Mouse (Mus musculus): ENCODE measurements around the gene Ttc24. TPM values are rescaled to one million over a fixed set of nuclear protein-coding genes. Genes with fewer than 3 reads are reported as not detected.

The Ttc24 gene
- total RNA-seq, 2 experiments from 2014 or later, result not detected

DNA sequence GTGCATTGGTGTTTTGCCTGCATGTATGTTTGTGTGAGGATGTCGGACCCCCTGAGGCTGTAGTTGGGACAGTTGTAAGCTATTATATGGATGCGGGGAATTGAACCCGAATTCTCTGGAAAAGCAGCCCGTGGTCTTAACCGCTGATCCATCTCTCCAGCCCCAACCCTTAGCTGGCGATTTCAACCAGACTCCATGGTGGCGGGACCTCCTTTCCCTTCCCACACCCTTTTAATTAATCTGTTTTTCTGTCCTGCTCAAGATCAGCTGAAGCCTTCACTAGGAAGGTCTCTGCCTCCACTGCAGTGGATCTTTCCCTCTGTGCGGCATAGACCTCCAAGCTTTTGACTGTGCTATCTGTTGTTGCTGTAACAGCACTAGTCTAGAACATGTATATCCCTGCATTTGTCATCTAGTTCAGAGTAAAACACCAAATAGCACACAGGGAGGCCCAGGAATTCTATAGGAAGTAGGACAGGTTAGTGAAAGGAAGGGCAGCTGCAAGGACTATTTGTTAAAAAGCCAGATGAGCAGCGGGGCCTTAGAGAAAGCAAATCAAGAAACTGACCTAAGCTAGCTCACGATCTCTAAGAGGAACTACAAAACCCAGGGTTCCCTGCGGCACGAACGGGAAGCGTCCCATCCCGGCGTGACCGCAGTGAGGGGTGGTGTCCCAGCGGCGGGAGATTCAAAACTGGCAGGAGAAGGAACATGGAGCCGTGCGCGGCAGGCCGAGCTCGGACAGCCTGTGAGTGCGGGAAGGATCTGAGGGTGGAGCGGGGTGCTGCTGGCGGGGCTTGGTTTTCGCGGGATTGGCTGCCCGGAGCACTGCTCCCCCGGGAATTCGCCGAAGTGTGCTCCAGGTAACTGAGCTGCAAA is 3.5 kb upstream of the Ttc24 start, which contains the start of gene Iqgap3:
Gene Iqgap3 (plus strand): TSS at position 627 of the 879 bp plus-strand sequence.
- peak; percentile 90 to 91 for DNase-seq (ENCODE audit: low spot score in 2 of 2)

DNA sequence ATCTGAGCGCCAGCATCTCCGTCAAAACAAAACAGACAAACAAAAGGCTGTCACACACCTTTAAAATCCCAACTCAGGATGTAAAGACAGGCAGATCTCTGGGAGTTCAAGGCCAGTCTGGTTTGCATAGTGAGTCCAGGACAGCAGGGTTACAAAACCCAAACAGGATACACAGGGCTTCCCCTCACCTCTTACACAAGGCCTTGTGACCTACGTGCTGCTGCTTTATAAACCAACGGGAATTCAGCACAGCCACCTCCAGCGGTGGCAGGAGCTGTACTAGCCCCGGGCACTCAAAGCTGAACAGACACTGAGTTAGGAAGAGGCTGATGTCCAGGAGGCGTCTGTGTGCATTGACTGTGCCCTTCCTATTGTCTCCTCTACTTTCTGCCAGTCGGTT is 663 bp downstream of the Ttc24 start:
- no peak for DNase-seq (ENCODE audit: low spot score in 2 of 2)

DNA sequence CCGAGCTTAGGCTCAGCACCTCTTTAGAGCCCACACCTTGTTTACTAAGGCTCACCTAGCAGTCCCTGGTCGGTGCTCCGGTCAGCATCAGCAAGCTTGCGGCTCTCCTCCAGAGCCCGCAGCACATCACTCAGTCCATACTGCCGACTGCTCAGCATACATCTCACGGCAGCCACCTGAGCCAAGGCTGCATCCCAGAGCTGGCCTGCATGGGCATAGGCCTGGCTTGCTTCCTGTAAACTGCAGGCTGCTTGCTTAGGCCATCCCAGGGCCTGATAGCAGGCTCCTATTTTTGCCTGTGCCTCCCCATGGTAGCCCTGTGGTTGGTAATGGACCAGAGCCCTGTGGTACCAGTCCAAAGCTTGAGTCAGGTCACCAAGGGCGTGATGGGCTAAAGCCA is 3.3 kb downstream of the Ttc24 start:
- DNase-seq (ENCODE audit: low spot score in 2 of 2), result no peak

DNA sequence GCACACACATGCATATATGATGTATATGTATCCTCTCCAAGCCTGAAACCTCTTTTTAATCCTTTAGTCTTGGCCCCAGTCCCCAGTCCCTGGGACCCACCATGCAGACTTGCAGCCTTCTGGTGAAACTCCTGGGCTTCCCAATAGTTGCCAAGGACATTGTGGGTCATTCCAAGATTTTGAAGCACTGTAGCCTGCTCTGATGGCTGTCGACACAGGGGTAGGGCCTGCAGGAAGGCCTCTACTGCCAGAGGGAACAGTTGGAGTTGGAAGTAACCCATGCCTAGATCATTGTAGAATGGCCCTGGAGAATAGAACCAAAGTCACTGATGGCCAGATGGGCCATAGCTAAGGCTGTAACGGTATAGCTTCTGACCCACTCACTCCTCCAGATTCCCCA is 3.8 kb downstream of the Ttc24 start:
- no peak for DNase-seq (ENCODE audit: low spot score in 2 of 2)

DNA sequence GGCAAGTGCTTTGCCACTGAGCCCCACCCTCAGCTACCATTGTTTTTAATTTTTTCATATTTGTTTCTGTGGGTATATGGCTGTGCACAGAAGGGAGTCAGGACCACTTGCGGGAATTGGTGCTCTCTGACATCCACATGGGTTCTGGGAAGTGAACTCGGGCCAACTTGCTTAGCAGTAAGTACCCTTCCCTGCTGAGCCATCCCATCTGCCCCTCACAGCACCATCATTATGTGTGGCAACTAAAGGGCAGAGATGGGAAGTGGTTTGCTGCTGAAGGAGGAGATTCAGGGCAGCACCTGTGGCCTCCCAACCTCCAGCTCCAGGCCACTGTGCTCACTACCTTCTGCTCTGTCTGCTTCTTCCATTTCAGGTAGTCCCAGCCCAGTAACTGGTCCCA is 4.5 kb downstream of the Ttc24 start:
- no peak for DNase-seq (ENCODE audit: low spot score in 2 of 2)

DNA sequence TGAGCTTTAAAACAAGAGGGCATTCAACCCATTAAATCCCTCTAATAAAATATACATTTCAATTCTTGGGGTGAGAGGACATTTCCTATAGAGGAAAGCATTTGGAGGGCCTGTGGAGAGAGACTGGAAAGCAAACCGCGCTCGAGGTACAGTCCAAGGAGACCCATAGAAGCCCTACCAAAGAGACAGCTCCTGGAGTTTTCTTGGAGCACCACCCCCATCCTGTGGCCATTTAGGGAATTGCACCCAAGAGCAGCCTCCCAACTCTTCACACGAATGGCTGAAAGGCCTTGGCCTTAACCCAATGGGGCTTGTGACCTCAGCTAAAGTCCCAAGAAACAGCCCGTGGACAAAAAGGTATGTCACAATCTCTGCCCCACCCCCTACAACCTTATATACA is 6.3 kb downstream of the Ttc24 start:
- peak; percentile 86 to 92 for DNase-seq (ENCODE audit: low spot score in 2 of 2)

DNA sequence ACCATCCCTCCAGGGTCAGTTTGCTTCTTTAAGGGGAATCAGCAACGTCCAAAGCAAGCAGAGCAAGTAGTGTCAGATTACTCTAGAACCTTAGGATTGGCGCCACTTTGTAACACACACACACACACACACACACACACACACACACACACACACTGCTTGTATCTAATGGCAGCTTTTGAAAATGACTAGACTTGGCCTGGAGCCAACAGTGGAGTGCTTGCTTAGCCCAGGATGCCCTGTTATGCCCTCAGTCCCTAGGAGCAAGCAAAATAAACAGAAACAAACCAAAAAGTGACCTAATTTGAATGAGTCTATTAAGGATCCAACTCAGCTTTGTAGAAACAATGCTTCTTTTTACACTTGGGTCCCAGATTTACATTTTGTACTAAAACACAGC is 9.7 kb downstream of the Ttc24 start:
- DNase-seq (ENCODE audit: low spot score in 2 of 2), result no peak

DNA sequence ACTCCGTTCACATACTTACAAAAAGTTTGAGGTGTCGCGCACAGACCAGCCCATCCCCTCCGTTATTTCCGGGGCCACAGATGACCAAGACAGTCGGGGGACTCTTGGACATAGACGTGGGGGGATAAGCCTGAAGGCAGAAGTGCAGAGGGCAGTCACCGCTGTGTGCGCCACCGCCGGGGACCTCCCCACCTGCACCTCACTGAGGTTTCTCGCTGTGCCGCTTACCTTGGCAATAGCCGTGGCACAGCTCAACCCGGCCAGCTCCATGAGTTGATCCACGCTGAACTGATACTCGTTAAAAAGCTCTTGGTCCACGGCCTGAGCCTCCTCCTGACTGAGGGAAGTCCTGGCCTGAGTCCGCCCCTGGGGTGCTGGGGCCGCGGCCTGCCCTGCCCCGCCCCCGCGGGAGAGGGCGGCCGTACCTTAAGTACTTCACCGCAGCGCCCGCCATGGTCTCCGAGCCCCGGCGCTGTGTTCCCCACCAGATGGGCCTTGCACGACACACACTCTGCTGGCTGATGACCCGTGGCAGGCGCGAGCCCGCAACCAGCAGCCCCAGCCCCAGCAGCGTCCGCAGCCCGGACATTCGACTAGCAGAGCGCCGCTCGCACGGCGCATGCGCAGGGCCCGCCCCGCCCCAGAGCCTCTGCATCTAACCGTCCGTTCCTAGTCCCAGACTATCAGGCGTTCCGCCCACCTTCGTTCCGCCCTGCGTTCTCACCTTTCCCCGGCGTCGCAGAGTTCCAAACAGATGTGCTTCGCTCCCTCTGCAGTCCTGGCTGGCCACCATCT is 20.0 kb downstream of the Ttc24 start, which contains the start of gene Naxe:
Gene Naxe (minus strand): TSS at position 594 of the 795 bp plus-strand sequence.
- peak; percentile 80 to 83 for DNase-seq (ENCODE audit: low spot score in 2 of 2)

DNA sequence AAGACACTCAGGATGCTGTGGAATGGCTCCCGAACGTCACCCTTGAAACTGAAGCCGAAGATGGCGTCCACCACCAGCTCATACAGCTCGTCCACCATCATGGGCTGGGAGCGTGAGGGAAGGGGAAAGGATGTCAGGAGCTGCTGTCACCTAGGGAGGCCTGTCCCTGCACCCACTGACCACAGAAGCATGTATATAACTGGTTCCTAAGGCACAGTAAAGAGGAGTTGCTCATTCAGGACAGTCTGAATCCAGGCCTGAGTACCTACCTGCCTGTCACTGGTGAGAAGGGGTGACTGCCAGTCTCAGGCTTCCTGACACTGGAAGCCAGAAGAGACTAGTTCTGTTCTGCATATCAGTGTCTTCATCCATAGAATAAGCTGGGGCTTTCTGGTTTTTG is 21.1 kb downstream of the Ttc24 start:
- DNase-seq (ENCODE audit: low spot score in 2 of 2), result no peak

DNA sequence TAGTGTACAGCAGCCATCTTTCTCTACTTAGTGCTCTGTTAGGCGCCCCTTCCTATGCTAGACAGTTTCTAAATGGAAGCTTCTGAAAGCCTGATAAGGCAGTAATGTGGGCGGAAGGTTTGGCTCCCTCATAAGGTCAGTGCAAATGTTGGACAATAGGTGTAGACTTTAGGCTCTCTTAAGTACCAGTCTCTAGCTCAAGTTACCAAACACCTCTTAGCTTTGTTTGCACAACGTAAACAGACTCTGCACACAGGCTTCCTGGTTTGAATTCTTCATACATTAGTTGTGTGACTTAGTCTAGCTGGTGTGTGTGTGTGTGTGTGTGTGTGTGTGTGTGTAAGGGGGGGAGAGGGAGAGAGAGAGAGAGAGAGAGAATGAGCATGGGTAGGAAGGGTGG is 28.6 kb downstream of the Ttc24 start:
- DNase-seq (ENCODE audit: low spot score in 2 of 2), result no peak

DNA sequence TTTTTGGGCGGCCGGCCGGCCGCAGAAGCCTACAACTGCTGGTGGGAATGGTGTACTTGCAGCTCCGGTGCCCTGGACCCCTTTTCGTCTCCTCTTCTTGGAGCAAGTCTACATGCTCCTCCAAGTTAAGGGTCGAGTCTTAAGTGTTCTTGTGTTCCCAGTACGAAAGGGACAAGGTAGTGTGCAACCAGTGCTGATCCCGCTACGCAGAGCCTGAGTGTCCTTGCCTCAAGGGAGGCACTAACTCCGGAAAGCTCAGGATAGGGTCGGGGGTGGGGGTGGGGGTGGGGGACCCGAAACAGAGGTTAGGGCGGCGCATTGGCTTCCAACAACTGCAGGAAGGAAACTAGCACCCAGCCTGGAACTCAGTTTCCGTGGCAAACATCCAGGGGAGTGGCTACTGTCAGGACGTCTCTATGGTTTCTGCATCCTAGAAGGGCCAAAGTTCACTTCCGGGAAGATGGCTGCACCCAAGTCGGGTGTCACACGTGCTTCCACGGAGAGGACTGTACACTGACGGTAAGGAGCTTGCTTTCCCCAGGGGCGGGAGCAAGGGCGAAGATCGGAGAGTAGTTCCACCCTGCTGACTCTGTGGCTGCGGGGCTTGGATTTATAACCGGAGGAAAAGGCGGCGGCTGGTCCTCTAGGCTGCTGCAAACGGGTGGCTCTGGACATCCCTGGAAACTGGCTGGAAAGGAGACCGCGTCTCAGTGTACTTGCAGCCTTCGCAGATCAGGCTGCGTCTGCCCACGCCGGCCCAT is 35.3 kb downstream of the Ttc24 start, which contains the start of gene Gpatch4:
Gene Gpatch4 (plus strand): TSS at position 448 of the 761 bp plus-strand sequence.
- peak; percentile 87 to 88 for DNase-seq (ENCODE audit: low spot score in 2 of 2)

DNA sequence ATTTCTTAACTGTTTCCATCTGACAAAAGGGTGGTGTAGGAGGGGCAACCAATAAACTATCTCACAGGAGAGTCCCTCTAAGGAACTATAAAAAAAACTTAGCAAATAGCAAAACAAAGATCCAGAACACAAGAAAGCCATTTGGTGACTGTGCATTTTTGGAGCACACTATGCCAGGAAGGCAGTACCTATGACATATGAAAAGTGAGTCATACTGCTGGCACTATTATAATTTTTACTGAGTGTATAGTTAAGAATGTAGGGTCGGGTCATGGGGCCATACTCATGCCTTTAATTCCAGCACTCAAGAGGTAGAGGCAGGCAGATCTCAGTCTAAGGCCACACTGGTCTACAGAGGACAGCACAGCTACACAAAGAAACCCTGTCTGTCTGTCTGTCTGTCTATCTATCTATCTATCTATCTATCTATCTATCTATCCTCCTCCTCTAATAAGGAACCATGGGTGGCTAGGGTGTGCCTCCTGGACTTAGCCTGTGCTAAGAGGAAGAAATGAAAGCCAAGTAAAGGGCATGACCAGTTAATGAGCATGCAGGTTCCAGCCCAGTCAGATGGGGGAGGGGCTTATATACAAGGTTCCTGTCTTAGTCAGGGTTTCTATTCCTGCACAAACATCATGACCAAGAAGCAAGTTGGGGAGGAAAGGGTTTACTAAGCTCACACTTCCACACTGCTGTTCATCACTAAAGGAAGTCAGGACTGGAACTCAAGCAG is 42.4 kb downstream of the Ttc24 start:
- DNase-seq (ENCODE audit: low spot score in 2 of 2), result no peak

DNA sequence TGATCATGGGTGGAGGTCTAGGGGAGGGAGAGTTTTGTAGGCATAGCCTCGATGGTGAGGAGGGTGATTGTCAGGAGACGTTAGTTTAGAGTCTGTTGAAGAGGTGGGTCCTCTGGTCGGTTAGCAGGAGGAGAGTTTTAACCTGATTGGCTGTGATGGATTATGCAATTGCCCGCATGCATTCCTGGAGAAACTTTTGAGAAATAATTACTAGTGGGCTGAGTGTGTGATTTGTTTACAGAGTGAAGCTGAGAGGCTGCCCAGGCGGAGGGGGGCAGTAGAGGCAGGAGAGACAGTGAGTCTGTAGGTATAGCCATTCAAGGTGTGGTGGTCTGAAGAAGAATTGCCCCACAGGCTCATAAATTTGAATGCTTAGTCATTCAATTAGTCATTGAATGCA is 44.6 kb downstream of the Ttc24 start:
- DNase-seq (ENCODE audit: low spot score in 2 of 2), result no peak

DNA sequence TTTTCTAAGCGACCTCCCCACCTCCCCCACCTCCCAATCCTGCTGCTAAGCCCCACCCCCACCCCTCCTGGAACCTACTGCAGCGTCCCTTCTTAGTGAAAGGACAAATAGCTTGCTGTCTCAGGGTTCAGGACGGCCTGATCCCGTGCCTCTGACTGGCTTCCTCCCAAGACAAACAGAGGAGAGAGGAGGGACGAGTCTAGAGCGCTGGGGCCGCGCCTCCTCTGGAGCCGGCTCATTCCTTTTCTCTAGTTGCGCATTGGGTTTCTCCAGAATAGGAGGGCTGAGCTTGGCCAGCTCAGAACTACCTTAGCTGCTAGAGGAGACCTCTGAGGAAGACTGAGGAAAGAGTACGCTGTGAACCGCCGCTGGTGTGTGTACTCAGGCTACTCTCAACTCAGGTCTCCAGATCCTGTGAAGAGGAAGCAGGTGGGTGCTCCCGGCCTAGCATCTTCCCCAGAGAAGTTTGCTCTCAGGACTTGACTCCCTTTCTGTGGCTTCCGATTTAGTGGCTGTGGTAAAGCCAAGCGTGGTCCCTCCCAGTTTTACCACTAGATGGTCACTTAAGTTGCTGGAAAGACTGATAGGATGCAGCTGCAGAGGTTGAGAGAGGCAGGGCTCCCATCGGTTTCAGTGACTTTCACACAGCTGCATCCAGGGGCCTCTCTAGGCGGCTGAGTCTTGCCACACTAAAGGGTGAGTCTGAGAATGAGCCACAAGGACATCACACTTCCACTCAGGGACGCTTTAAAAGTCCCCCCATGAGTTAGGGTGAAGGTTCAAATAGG is 47.3 kb downstream of the Ttc24 start:
- DNase-seq (ENCODE audit: low spot score in 2 of 2), result peak; percentile 53 to 55

DNA sequence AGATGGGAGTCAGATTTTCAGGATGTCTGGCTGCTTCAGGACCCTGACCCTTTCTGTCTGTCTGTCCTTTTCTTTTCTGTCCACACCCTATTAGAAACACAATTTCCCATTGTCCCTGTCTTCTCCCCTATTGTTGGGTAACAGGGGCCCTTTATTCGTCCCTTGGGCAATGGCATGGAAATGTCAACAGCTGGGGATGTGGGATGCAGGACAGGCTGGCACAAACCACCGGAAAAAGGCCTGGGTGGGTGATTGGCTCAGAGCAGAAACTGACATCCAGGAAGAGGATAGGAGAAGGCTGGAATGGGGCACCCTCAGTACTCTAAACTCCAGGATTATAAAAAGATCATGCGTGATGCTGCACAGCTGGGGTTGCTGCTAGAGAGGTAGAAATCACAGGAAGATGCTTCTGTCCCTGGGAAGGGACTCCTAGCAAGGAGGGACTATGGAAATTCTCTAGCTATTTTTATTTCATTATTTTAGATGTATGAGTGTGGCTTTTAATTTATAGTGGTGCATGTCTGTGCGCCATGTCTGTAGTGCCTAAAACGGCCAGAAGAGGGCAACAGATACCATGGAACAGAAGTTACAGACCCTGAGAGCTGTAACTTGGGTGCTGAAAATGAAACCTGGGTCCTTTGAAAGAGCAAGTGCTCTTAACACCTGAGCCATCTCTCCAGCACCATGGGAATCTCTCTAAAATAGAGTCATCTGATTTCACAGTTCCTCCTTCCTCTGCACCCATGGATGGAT is 50.5 kb downstream of the Ttc24 start, which contains the start of gene Hapln2:
Gene Hapln2 (minus strand): TSS at position 150 of the 753 bp plus-strand sequence.
- peak in 1 of 2 experiments; percentile 12 for DNase-seq (ENCODE audit: low spot score in 2 of 2)

DNA sequence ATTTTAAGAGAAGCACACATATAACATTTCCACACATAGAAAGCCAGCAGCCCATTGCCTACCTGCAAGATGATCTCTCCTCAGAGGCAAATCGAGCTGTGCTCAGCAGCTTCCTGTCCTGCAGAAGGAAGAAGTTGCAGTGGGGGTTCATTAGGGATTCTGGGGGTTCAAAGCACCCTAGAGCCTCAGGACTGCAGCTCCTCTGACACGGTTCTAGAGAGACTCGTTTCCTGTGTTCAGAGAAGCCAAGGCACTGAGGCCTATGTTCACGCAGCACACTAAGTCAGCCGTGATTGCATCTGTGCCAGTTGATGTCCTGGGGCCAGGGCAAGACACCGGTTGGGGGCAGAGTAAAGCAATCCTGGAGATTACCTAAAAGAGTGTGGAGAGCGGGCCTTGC is 51.3 kb downstream of the Ttc24 start:
- DNase-seq (ENCODE audit: low spot score in 2 of 2), result no peak

DNA sequence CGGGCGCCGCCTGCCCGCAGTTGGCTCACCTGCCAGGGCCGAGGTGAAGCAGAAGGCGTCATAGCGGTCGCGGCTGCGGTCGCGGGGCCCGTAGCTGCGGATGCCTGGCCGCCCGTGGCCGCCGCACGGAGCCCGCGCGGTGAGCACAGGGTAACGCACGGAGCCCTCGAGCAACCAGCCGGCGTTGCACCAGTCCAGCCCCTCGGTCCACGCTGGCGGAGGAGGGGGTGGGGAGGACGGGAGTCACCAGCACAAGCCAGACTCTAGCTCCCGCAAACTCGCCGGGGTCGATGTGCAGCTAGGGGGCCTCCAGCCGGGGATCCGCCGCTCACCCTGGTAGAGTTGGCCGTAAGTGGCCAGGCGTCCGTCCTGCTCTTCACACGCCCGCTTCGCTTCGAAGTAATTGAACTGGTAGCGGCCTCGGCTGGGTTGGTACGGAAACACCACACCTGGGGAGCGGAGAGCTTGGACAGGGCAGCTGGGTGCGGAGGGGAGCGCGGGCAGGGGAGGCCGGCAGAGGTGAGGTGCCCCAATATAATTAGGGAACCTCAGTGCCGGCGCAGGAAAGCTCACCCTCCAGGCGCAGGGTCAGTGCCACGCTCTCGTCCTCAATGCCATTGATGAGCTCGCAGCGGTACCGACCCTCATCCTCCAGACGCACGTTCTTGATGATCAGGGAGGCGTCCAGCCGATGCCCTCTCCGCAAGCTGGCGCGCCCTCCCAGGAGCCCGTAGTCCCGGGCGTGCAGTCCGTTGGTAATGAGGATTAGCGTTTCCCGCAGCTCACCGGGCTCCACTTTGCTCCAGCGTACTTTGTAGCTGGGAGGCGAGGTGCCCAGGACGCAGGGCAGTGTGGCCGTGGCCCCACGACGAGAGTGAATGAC is 54.7 kb downstream of the Ttc24 start:
- no peak for DNase-seq (ENCODE audit: low spot score in 2 of 2)
